Mouse (Mus musculus) thymus, adult 2 months (tissue): ENCODE data around the gene Msantd3. TPM values are rescaled to one million over a fixed set of nuclear protein-coding genes. Genes with fewer than 3 reads are reported as not detected.

ENCODE experiments used
- DNase-seq: peaks from one replicate; pipeline ENCODE4 v3.0.0; 2021
- H3K27ac ChIP-seq: fragments of 200-500 bp; 2 replicates; pipeline ENCODE4 v1.5.1; 2012; ENCODE audit warnings: low read length, control low read depth; ENCODE audit not compliant: control insufficient read depth, insufficient read depth
- H3K27me3 ChIP-seq: fragments of 200-500 bp; 2 replicates; pipeline ENCODE4 v1.6.1; 2012; ENCODE audit warnings: mild to moderate bottlenecking, low read length, moderate library complexity, mixed read lengths; ENCODE audit not compliant: control insufficient read depth, insufficient read depth
- H3K36me3 ChIP-seq: fragments of 200-500 bp; 2 replicates; pipeline ENCODE4 v1.6.1; 2012; ENCODE audit warnings: mild to moderate bottlenecking, low read length, moderate library complexity; ENCODE audit not compliant: control insufficient read depth, insufficient read depth
- H3K4me1 ChIP-seq: fragments of 200-500 bp; replicated peaks from 2 replicates; pipeline ENCODE4 v1.6.1; 2012; ENCODE audit warnings: low read length; ENCODE audit not compliant: control insufficient read depth, insufficient read depth
- H3K4me3 ChIP-seq: fragments of 200-500 bp; 2 replicates; pipeline ENCODE4 v1.5.1; 2012; ENCODE audit warnings: mild to moderate bottlenecking, low read length, control low read depth, moderate library complexity; ENCODE audit not compliant: control insufficient read depth, insufficient read depth
- CTCF ChIP-seq: fragments of 200-500 bp; IDR thresholded peaks from 2 replicates; pipeline ENCODE4 v1.5.1; 2012; ENCODE audit warnings: mild to moderate bottlenecking, control low read depth, low read length, moderate library complexity, borderline replicate concordance; ENCODE audit not compliant: control insufficient read depth, poor library complexity, insufficient read depth; ENCODE audit errors: extremely low read depth
- POLR2A ChIP-seq: fragments of 200-500 bp; IDR thresholded peaks from 2 replicates; pipeline ENCODE4 v1.6.1; 2012; ENCODE audit warnings: mild to moderate bottlenecking, low read length, control low read depth, moderate library complexity; ENCODE audit not compliant: control insufficient read depth, poor library complexity, insufficient read depth; ENCODE audit errors: extremely low read depth
- WGBS: fragments of 180-500 bp; shearing (Covaris S2); methylation state at CpG from one replicate; pipeline ENCODE4 v1.1.7; 2018; 5-methylcytosine and 5-hydroxymethylcytosine counted together
- polyA plus RNA-seq: library from polyadenylated mRNA; depleted of rRNA; stranded (reverse); fragments of >200 nt; gene quantifications from 2 replicates; pipeline ENCODE4 v1.2.3, GENCODE M21; 2012; rRNA removed

Msantd3 gene
- 1.2 and 1.7 TPM in 2 replicates for polyA plus RNA-seq

GRCm38 (mm10) chr4:48539841-48540575 is at the start of gene Msantd3:
Gene Msantd3, plus strand, starts transcription at chr4:48539935.
- Histone ChIP-seq H3K4me1 (peaks cover 9% of the 10 kb centered on the region), H3K27ac (no peak within 1 kb of the TSS), H3K27me3 (no peaks in the 10 kb centered on the region; the same call in 1 of the 2 replicates), H3K4me3 (peak within 1 kb of the TSS; percentile 41), H3K36me3 (no peaks in the 10 kb centered on the region)
- DNase-seq = peak; percentile 17
- 10% methylated on average over 84 of the region's 86 CpGs for WGBS
- TF ChIP-seq POLR2A (no peak), CTCF (no peak)

GRCm38 (mm10) chr4:48491290-48491743 is 48.4 kb upstream of the Msantd3 start:
- TF ChIP-seq POLR2A (no peak), CTCF (no peak)
- H3K4me3 ChIP-seq = no peak overlapping the region

GRCm38 (mm10) chr4:48492510-48492909 is 47.2 kb upstream of the Msantd3 start:
- 71% methylated on average over 2 of the region's 2 CpGs for WGBS
- no peak for DNase-seq
- no peaks in the 10 kb centered on the region for H3K27me3 ChIP-seq
- H3K27ac ChIP-seq = no peak overlapping the region
- H3K4me1 ChIP-seq = no peaks in the 10 kb centered on the region
- H3K36me3 ChIP-seq = no peaks in the 10 kb centered on the region
- TF ChIP-seq CTCF (no peak), POLR2A (no peak)
- H3K4me3 ChIP-seq = no peak overlapping the region

More at GRCm38 (mm10) chr4:48491290-48491743, 48.4 kb upstream of the Msantd3 start:
- DNase-seq = no peak
- WGBS = 48% methylated on average over 14 of the region's 14 CpGs
- Histone ChIP-seq H3K36me3 (no peaks in the 10 kb centered on the region), H3K4me1 (no peaks in the 10 kb centered on the region), H3K27ac (no peak overlapping the region), H3K27me3 (no peaks in the 10 kb centered on the region)

DNA sequence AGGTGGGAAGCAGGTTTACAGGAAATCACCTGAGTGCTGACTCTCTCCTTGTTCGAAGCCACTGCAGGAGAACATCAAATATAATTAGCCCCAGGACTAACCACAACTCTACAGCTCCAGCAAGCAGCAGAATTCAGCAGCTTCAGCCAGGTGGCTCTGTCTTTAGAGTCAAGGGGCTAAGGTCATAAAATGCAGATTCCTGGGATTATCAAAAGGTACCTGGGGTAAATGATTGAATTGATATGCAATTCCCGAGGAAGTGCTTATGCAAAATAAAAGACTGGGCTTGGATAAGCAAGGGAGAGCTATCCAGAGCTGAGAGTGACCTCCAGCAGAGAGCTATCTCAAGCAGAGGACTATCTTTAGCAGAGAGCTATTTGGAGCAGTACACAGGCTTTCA is 28.9 kb upstream of the Msantd3 start:
- WGBS = 40% methylated on average over 2 of the region's 2 CpGs

GRCm38 (mm10) chr4:48529559-48529958 is 10.2 kb upstream of the Msantd3 start:
- DNase-seq = no peak
- Histone ChIP-seq H3K27ac (no peak overlapping the region), H3K27me3 (no peaks in the 10 kb centered on the region), H3K36me3 (no peaks in the 10 kb centered on the region), H3K4me3 (no peak overlapping the region), H3K4me1 (no peaks in the 10 kb centered on the region)
- TF ChIP-seq POLR2A = no peak
- no peak for TF ChIP-seq CTCF
- 90% methylated on average over 1 of the region's 1 CpGs for WGBS

More for the DNA sequence above, 28.9 kb upstream of the Msantd3 start:
- H3K36me3 ChIP-seq = no peaks in the 10 kb centered on the region
- H3K4me3 ChIP-seq = no peak overlapping the region
- H3K27ac ChIP-seq = no peak overlapping the region
- no peak for TF ChIP-seq POLR2A
- TF ChIP-seq CTCF = no peak
- H3K27me3 ChIP-seq = no peaks in the 10 kb centered on the region
- no peaks in the 10 kb centered on the region for H3K4me1 ChIP-seq
- DNase-seq = no peak

DNA sequence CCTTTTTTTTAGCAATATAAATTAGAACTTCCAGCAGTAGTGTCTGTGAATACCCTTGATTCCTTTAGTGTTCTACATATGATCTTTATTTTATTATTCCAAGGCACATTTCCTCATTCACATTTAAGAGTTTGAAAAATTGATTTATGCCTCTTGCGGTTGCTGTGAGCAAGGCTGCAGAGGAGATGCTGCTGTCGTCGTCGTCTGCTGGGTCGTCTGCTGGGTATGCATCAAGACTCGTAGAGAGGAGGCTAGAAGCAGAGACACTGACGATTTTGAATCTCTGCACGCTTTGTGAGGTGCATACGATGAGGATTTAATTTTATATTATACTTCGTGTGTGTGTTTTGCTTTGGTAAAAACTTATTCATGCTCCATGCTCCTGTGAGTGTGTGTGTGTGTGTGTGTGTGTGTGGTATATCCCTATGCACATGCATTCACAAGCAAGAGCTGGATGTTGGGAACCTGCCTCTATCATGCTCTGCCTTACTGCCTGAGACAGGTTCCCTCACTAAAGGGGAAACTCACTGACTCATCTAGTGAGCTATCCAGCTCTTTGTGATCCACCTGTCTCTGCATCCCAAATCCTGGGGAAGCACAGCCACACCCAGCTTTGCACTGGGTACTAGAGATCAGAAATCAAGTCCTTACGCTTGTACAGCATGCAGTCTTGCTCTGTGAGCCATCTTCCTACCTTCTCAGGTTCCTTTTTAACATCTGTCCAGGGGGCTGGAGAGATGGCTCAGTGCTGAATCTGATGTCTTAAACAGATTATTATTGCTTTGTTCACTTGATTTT is 7.7 kb upstream of the Msantd3 start:
- WGBS = 82% methylated on average over 11 of the region's 11 CpGs
- Histone ChIP-seq H3K27me3 (no peaks in the 10 kb centered on the region), H3K4me1 (no peaks in the 10 kb centered on the region), H3K4me3 (no peak overlapping the region), H3K36me3 (no peaks in the 10 kb centered on the region), H3K27ac (no peak overlapping the region)
- TF ChIP-seq CTCF (no peak), POLR2A (no peak)
- DNase-seq = no peak
